Mouse (Mus musculus): Measurements from ENCODE around the gene Oxsm. TPM values are rescaled to one million over a fixed set of nuclear protein-coding genes. Genes with fewer than 3 reads are reported as not detected.

Oxsm gene
- 8.1 and 8.8 TPM in 2 replicates for total RNA-seq (2023)

GRCm38 (mm10) chr14:16249171-16249874 lies at the start of gene Oxsm, which contains the start of gene Ngly1:
Gene Oxsm, minus strand, starts transcription at chr14:16249808.
Gene Ngly1, plus strand, starts transcription at chr14:16249280.

Other genes with a start within 250 kb of the Oxsm start
- 56.5 and 65.8 TPM in 2 replicates for gene Ngly1, start 528 bp downstream of the Oxsm start, total RNA-seq (2023)
- gene Top2b, start 115.4 kb upstream of the Oxsm start, total RNA-seq (2023): 59.8 and 83.7 TPM in 2 replicates